Mouse (Mus musculus): ENCODE results near the gene Prokr2.

DNA sequence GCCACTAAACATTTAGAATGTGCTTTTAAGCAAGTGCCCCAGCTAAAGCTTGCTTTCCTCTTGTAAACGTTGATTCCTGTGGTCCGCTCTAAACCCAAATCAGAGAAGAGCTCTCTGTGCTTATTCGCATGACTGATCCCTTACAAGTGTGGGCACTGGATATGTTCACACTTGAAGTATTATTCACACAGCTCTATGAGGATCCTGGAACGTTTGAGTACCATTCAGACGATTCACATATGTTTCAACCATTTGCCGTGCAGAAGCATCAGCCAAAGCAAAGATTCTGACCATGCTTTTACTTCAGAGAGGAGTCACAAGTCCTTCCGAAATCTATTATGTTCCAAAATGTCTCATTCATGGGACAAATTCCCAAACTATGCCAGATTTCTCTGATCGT lies 12.9 kb upstream of the Prokr2 start:
- no peak for TF ChIP-seq POLR2A (IDR thresholded peaks at IDR 0.05; ENCODE audit: control insufficient read depth, low read depth, low read length)
- no peak for TF ChIP-seq CTCF (IDR thresholded peaks at IDR 0.05; ENCODE audit: control insufficient read depth, insufficient read depth, insufficient replicate concordance, low read depth, low read length)

Measured in testis, adult 2 months (tissue).